Mouse (Mus musculus) layer of hippocampus, adult 9-10 months (tissue): ENCODE measurements around the gene Spns3.

Source experiments
- DNase-seq: peaks from one replicate; pipeline ENCODE4 v3.0.0; 2022; ENCODE audit warnings: low spot score

Spns3 gene

DNA sequence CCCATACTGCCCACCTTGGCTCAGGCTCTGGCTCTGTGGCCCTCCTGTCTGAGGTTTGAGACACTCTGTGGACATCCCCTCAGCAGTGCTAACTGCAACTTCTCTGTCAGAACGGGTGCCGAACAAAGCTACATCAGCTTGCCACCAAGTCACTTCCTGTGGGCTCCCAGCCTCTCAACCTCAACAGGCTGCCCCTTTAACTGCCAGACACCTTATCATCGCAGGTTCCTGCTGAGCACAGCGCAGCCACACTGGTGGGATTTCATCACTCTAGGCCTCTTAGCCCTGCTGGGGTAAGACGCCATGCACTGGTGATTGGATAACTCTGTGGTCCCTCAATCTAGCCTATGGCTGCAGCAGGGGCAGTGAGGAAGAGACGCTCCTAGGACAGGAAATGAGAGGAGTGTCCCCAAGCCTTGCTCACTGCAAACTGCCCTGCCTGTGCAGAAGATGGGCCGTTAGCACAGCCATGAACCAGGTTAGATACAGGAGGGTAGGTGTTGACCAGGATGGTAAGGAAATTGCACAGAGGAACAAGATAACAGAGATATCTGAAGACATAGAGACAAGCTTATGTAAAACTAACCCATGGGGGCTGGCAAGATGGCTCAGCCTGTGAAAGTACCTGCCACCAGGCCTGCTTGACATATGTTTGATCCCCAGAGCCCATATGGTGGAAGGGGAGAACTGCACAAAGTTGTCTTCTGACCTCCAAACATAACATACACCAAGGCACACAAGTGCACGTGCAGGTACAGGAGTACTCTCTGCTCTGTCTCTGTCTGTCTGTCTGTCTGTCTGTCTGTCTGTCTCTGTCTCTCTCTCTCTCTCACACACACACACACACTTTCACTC is at the start of gene Spns3:
Gene Spns3 (minus strand): TSS at position 373 of the 855 bp plus-strand sequence.
- no peak for DNase-seq

GRCm38 (mm10) chr11:72597780-72598179 is 47.5 kb upstream of the Spns3 start:
- no peak for DNase-seq

- no peak for DNase-seq
Measured at GRCm38 (mm10) chr11:72595010-72595737, 44.9 kb upstream of the Spns3 start.

GRCm38 (mm10) chr11:72587537-72588233 is 37.4 kb upstream of the Spns3 start:
- no peak for DNase-seq

DNA sequence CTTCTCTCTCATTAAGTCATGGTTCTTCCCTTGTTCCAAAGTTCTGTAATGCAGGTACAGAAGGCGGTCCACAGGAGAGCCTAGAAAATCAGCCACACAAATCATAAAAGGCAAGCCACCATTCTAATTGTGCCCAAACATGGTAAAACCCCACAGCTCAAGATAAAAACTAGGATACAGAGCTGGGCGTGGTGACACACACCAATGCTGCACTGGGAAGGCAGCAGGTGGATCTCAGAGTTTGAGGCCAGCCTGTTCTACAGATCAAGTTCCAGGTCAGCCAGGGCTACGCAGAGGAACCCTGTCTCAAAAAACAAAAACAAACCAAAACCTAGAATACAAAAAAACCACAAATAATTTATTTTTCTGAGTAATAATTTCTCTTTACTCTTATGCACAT is 36.3 kb upstream of the Spns3 start:
- DNase-seq, result no peak

DNA sequence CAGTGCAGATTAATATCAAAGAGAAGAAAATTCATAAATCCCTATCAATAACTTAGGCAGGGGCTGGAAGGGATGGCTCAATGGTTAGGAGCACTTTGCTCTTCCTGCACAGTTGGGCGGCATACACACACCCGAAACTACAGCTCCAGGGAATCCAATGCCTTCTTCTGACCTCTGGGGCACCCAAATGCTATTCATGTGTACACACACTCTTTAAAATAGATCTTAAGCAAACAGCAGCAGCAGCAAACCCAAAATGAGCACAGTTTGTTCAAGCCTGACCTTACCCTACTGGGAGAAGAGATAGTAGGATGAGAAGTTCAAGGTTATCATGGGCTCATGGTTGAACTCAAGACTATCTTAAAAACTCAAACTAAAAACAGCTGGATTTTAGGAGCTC is 32.8 kb upstream of the Spns3 start:
- no peak for DNase-seq

DNA sequence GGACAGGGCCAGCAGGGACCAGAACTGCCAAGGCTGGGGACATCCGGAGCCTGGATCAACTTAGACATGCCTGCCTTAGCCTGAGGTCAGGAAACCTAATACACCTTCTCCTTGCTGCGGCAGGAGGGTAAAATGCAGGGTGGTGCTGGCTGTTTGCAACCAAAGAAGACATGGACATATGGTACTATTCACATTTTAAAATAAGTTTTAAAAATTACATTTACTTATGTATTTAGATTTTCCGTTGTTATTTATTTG is 32.1 kb upstream of the Spns3 start:
- no peak for DNase-seq

DNA sequence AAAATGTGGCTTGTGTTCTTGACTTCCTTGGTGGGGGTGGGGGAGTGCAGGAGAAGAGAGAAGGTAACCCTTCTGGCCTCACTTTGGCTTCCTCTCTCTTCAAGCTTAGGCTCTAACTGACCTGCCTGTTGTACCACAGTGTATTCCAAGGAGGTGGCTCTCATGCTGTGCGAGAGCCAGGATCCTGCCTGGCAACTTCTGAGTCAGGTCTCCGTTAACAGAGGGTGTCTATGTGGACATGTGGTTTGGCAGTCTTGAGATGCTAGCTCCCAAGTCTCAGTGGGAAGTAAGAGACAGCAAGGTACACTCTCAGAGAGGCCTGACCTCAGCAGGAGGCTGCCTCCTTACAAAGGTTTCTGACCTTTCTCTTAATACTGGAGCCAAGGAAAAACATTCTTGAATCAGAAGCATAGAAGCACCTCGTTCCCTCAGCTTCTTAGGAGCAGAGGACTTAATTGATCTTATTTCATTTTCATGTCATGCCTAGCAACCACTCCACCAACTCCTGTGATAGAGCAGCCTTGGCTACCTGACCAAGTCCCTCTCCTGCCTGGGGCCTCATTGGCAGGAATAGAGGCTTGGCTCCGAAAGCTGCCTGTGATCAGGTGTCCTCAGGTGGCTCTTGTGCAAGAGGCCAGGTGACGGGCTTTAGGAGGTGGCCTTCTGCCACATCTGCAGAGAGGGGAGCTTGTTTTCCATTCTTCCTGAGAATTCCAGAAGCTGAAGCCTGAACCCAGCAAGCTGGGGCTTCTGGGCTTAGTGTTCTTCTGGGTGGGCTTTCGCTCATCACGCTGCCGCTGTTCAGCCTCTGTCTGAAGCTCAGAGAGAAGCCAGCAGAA is 31.5 kb upstream of the Spns3 start:
- DNase-seq, result no peak

GRCm38 (mm10) chr11:72578471-72578870 is 28.2 kb upstream of the Spns3 start:
- DNase-seq, result no peak

- DNase-seq, result no peak
Measured at GRCm38 (mm10) chr11:72576466-72577351, 26.4 kb upstream of the Spns3 start.

DNA sequence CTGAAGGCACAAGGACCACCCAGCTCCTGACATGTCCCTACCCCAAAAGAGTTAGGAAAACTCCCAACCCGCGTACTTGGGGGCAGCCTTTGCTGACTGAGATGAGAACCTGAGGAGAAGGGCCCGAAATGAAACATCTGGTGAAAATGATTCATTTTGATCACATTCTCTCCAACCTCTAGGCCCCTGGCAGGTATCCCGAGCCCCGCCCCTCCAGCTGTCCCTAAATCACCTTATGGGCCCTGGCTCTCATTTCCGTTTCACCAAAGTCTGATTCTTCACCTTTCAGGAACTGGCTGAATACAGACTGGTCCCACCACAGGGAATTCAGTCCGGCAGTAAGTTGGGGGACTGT is 25.8 kb upstream of the Spns3 start:
- DNase-seq, result no peak

- no peak for DNase-seq
Measured at GRCm38 (mm10) chr11:72573819-72574218, 23.5 kb upstream of the Spns3 start.

DNA sequence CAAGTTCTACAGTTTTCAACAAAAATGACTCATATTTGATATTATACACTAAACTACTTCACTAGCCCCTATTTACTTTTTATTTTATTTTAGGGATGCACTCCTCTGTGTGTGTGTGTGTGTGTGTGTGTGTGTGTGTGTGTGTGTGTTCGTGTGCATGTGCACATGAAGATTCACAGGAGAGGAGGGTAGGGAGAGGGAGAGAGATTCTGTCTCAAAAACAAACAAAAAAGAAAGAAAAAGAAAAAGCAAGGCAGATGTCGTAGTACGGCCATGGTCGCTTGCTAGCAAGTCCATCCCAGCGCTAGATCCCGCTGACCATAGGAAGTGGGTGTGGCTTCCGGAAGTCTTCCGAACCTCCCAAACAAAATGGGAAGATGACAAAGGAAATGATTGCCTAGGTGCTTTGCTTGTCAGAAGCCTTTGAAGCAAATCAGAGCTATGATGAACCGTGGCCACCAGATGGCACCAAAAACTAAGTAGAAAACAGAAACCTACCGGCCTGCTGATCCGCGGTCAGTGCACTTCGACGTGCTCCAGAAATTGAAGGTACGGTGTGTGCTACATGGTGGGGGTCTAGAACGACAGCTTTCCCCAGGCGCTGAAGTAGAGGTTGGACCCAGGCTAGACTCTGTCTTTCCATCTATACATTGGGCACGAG is 20.1 kb upstream of the Spns3 start:
- peak; percentile 68 for DNase-seq

DNA sequence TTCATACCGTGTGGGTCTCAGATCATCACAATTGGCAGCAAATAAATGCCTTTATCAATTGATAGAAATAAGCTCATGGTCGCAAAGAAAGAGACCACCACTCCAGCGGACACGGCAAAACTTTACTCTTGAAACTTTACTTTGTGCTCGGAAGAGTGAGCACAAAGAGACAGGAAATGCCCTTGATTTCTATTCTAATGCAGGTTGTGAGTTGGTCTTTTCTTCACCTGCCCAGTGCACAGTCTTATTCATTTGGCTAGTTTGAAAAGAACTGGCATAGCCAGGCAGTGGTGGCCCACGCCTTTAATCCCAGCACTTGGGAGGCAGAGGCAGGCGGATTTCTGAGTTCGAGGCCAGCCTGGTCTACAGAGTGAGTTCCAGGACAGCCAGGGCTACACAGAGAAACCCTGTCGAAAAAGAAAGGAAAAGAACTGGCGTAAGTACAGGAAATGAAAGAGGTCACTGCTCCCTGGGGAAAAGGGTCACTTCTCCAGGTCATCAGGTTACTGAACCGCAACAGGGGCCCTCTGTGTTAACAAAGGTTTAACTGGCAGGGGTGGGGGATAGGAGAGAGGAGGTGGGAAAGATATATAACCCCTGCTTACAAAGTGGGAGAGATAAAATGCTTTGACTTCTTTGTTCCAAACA is 19.5 kb upstream of the Spns3 start:
- DNase-seq, result no peak

- DNase-seq, result no peak
Measured at GRCm38 (mm10) chr11:72569051-72569450, 18.7 kb upstream of the Spns3 start.

GRCm38 (mm10) chr11:72566816-72567338 is 16.6 kb upstream of the Spns3 start:
- peak; percentile 40 for DNase-seq

DNA sequence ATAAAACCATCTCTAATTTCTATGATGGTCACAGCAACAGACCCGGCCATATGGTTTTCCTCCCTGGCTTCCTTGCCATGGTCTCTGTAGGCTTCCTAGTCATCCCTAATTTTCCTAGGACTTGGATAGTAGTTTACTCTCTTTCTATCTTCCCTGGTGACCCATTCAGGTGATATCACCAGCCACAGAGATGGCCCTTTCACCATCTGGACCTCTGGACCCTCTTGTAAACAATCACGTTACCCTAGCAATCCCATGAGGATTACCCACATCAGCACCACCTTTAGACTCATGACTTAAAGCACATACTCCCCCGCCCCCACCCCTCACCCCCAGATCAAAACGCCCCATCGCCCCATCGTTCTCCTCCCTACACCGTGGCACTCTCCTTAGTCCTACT is 16.0 kb upstream of the Spns3 start:
- no peak for DNase-seq

- peak; percentile 55 for DNase-seq
Measured at GRCm38 (mm10) chr11:72564232-72564807, 14.0 kb upstream of the Spns3 start.

DNA sequence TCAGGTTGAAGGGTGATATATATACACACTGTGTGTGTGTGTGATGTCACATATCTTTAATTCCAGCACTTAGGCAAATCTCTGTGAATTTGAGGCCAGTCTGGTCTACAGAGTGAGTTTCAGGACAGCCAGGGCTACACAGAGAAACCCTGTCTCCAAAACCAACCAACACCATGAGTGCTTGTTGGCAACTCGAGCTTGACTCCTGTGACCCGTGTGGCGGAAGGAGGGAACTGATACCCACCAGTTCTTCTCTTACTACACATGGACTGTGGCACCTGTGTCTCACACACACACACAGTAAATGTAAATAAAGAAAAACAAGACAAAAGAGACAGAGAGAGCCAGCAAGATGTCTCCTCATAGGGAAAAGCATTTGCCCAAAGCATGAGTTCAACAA is 10.4 kb upstream of the Spns3 start:
- DNase-seq, result no peak

- no peak for DNase-seq
Measured at GRCm38 (mm10) chr11:72558155-72558554, 7.8 kb upstream of the Spns3 start.
